Mouse (Mus musculus) embryonic facial prominence, embryonic 11.5 days (tissue): ENCODE measurements at regions not wholly inside any gene's neighbourhood (a gene's known extent, or its start where the extent isn't known, plus 50 kb on each side); places are given as distances from the start of the nearest gene placed in this dataset.

Source experiments
- ATAC-seq: fragments of 200-750 bp; cut with Nextera tagmentation; replicated peaks from 2 replicates; pipeline ENCODE4 v1.8.0; 2017; ENCODE audit warnings: low read depth; ENCODE audit not compliant: insufficient number of reproducible peaks, low FRiP score, low TSS enrichment
- DNase-seq: peaks from one replicate; pipeline ENCODE4 v3.0.0-alpha.2; 2015; ENCODE audit warnings: low spot score
- H3K27ac ChIP-seq: fragments of 300-500 bp; sonication (generic); replicated peaks from 2 replicates; pipeline ENCODE4 v1.5.1; 2014; ENCODE audit warnings: mild to moderate bottlenecking, low read depth, low read length, control low read depth
- H3K27me3 ChIP-seq: fragments of 300-500 bp; sonication (generic); 2 replicates; pipeline ENCODE4 v1.6.1; 2014; ENCODE audit warnings: mild to moderate bottlenecking, low read length, moderate library complexity, mixed read lengths; ENCODE audit not compliant: control insufficient read depth, insufficient read depth
- H3K36me3 ChIP-seq: fragments of 300-500 bp; sonication (generic); replicated peaks from 2 replicates; pipeline ENCODE4 v1.6.1; 2014; ENCODE audit warnings: low read depth, mild to moderate bottlenecking, low read length, moderate library complexity, mixed read lengths; ENCODE audit not compliant: control insufficient read depth, insufficient read depth
- H3K4me1 ChIP-seq: fragments of 300-500 bp; sonication (generic); 2 replicates; pipeline ENCODE4 v1.6.1; 2014; ENCODE audit warnings: low read length, mixed read lengths; ENCODE audit not compliant: control insufficient read depth, insufficient read depth
- H3K4me2 ChIP-seq: fragments of 300-500 bp; sonication (generic); 2 replicates; pipeline ENCODE4 v1.6.1; 2014; ENCODE audit warnings: low read depth, mild to moderate bottlenecking, control low read depth, low read length, moderate library complexity
- H3K4me3 ChIP-seq: fragments of 300-500 bp; sonication (generic); 2 replicates; pipeline ENCODE4 v1.5.1; 2014; ENCODE audit warnings: low read depth, low read length, control low read depth
- H3K9ac ChIP-seq: fragments of 300-500 bp; sonication (generic); replicated peaks from 2 replicates; pipeline ENCODE4 v1.6.1; 2014; ENCODE audit warnings: mild to moderate bottlenecking, control low read depth, low read length
- H3K9me3 ChIP-seq: fragments of 300-500 bp; sonication (generic); replicated peaks from 2 replicates; pipeline ENCODE4 v1.6.1; 2016; ENCODE audit warnings: mild to moderate bottlenecking, low read length, inconsistent platforms, mixed read lengths; ENCODE audit not compliant: control insufficient read depth
- WGBS: fragments of 180-500 bp; shearing (Covaris S2); extraction: QIAGEN DNeasy Blood & Tissue Kit; methylation state at CpG from one replicate; pipeline ENCODE4 v1.1.7; 2014; 5-methylcytosine and 5-hydroxymethylcytosine counted together

GRCm38 (mm10) chr1:62872771-62873170, 169.7 kb downstream of the Nrp2 start:
- H3K4me2 ChIP-seq: no peak overlapping the region
- no peaks in the 10 kb centered on the region for H3K9me3 ChIP-seq
- H3K27me3 ChIP-seq: no peaks in the 10 kb centered on the region
- H3K36me3 ChIP-seq: no peaks in the 10 kb centered on the region
- no peak overlapping the region for H3K27ac ChIP-seq
- H3K4me1 ChIP-seq: no peaks in the 10 kb centered on the region
- H3K4me3 ChIP-seq: no peak overlapping the region
- H3K9ac ChIP-seq: no peak overlapping the region
- WGBS: 88% methylated on average over 5 of the region's 5 CpGs
- no peak for DNase-seq
- no peak for ATAC-seq

GRCm38 (mm10) chr1:62875631-62876030, 172.5 kb downstream of the Nrp2 start:
- H3K27ac ChIP-seq: no peak overlapping the region
- WGBS: 81% methylated on average over 9 of the region's 9 CpGs
- no peak for ATAC-seq
- H3K4me2 ChIP-seq: no peak overlapping the region
- H3K4me3 ChIP-seq: no peak overlapping the region
- no peak overlapping the region for H3K9ac ChIP-seq
- H3K4me1 ChIP-seq: no peaks in the 10 kb centered on the region
- H3K36me3 ChIP-seq: no peaks in the 10 kb centered on the region
- H3K9me3 ChIP-seq: no peaks in the 10 kb centered on the region
- no peaks in the 10 kb centered on the region for H3K27me3 ChIP-seq
- DNase-seq: no peak

GRCm38 (mm10) chr1:62876685-62877084, 173.6 kb downstream of the Nrp2 start:
- Histone ChIP-seq H3K27ac (no peak overlapping the region), H3K4me3 (no peak overlapping the region), H3K4me2 (no peak overlapping the region), H3K9me3 (no peaks in the 10 kb centered on the region), H3K4me1 (no peaks in the 10 kb centered on the region), H3K27me3 (no peaks in the 10 kb centered on the region), H3K9ac (no peak overlapping the region), H3K36me3 (no peaks in the 10 kb centered on the region)
- ATAC-seq (no peak), DNase-seq (no peak)
- 74% methylated on average over 3 of the region's 3 CpGs for WGBS

- Histone ChIP-seq H3K27me3 (no peaks in the 10 kb centered on the region), H3K4me2 (no peak overlapping the region), H3K9ac (no peak overlapping the region), H3K36me3 (no peaks in the 10 kb centered on the region), H3K4me3 (no peak overlapping the region), H3K27ac (peak overlapping the region; percentile 35; the same call in 1 of the 2 replicates), H3K9me3 (no peaks in the 10 kb centered on the region), H3K4me1 (no peaks in the 10 kb centered on the region)
- WGBS: 33% methylated on average over 4 of the region's 4 CpGs
- ATAC-seq (peak; percentile 75; the same call in 1 of the 2 replicates), DNase-seq (peak; percentile 64)
Observed at GRCm38 (mm10) chr1:62880882-62881291, 177.8 kb downstream of the Nrp2 start.

GRCm38 (mm10) chr1:62881477-62881876, 178.4 kb downstream of the Nrp2 start:
- ATAC-seq (peak; percentile 53; the same call in 1 of the 2 replicates), DNase-seq (peak; percentile 28)
- 74% methylated on average over 6 of the region's 6 CpGs for WGBS

GRCm38 (mm10) chr1:62882028-62882427, 178.9 kb downstream of the Nrp2 start:
- no peak for ATAC-seq
- H3K4me2 ChIP-seq: no peak overlapping the region
- H3K9ac ChIP-seq: no peak overlapping the region
- H3K4me3 ChIP-seq: no peak overlapping the region
- WGBS: 81% methylated on average over 5 of the region's 5 CpGs
- no peak for DNase-seq
- H3K27ac ChIP-seq: no peak overlapping the region
- H3K36me3 ChIP-seq: no peaks in the 10 kb centered on the region
- no peaks in the 10 kb centered on the region for H3K9me3 ChIP-seq
- no peaks in the 10 kb centered on the region for H3K27me3 ChIP-seq
- H3K4me1 ChIP-seq: no peaks in the 10 kb centered on the region

More at GRCm38 (mm10) chr1:62881477-62881876, 178.4 kb downstream of the Nrp2 start:
- H3K4me2 ChIP-seq: no peak overlapping the region
- H3K9me3 ChIP-seq: no peaks in the 10 kb centered on the region
- H3K4me3 ChIP-seq: no peak overlapping the region
- no peak overlapping the region for H3K27ac ChIP-seq
- no peaks in the 10 kb centered on the region for H3K4me1 ChIP-seq
- no peak overlapping the region for H3K9ac ChIP-seq
- no peaks in the 10 kb centered on the region for H3K36me3 ChIP-seq
- no peaks in the 10 kb centered on the region for H3K27me3 ChIP-seq

GRCm38 (mm10) chr1:62884876-62885480, 181.9 kb downstream of the Nrp2 start:
- H3K4me2 ChIP-seq: no peak overlapping the region
- no peak for DNase-seq
- WGBS: 62% methylated on average over 20 of the region's 20 CpGs

GRCm38 (mm10) chr1:62887585-62888483, 184.7 kb downstream of the Nrp2 start:
- Histone ChIP-seq H3K4me2 (no peak overlapping the region), H3K36me3 (no peaks in the 10 kb centered on the region), H3K4me3 (no peak overlapping the region), H3K4me1 (no peaks in the 10 kb centered on the region), H3K27me3 (no peaks in the 10 kb centered on the region), H3K9ac (no peak overlapping the region), H3K9me3 (no peaks in the 10 kb centered on the region), H3K27ac (no peak overlapping the region)
- DNase-seq (peak; percentile 46), ATAC-seq (no peak)
- 44% methylated on average over 9 of the region's 9 CpGs for WGBS

More at GRCm38 (mm10) chr1:62884876-62885480, 181.9 kb downstream of the Nrp2 start:
- Histone ChIP-seq H3K9me3 (no peaks in the 10 kb centered on the region), H3K4me1 (no peaks in the 10 kb centered on the region), H3K27ac (no peak overlapping the region), H3K27me3 (no peaks in the 10 kb centered on the region), H3K36me3 (no peaks in the 10 kb centered on the region), H3K4me3 (no peak overlapping the region), H3K9ac (no peak overlapping the region)
- ATAC-seq: no peak
